Mouse (Mus musculus): ENCODE data around the gene Fyco1. TPM values are rescaled to one million over a fixed set of nuclear protein-coding genes. Genes with fewer than 3 reads are reported as not detected.
"Not testable (repeated sequence)": the region's sequence is repeated elsewhere in the genome, so short reads cannot be mapped to it uniquely, and the experiment has no call there.

Gene Fyco1
- polyA plus RNA-seq, 1 experiment from 2014 or later, result 11.4 TPM

DNA sequence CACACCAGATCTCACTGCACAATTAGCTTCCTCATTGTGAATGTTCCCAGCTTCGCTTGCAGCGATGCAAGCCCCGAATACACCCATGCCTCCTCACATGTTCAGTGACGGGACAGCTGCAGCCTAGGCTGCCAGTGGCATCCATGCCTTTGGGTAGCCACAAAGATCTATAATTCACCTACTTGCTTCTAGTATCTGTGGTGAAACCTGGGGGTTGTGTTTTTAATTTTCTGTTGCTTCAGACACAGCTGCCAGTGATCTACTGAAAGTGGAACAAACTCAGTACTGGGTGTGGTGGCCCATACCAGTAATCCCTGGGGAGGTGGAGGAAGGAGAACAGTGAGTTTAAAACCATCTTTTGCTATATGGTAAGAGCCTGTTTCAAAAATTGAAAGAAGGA lies 88.8 kb downstream of the Fyco1 start:
- no peaks in the 10 kb centered on the region for H3K4me1 ChIP-seq (ENCODE audit: control insufficient read depth, insufficient read depth, low read length)
- no peak overlapping the region for H3K9ac ChIP-seq (ENCODE audit: low read depth, low read length)
- ATAC-seq, result no peak
- no peaks in the 10 kb centered on the region for H3K27me3 ChIP-seq (replicated peaks; ENCODE audit: control insufficient read depth, insufficient read depth, low read length)
- H3K36me3 ChIP-seq (ENCODE audit: control insufficient read depth, insufficient read depth, low read length), result no peaks in the 10 kb centered on the region
- no peak overlapping the region for H3K4me3 ChIP-seq (ENCODE audit: low read length)
- H3K4me2 ChIP-seq (ENCODE audit: low read depth, low read length), result no peak overlapping the region
- H3K9me3 ChIP-seq (ENCODE audit: control insufficient read depth, low read length), result no peaks in the 10 kb centered on the region
- WGBS, result 90% methylated on average over 4 of the region's 4 CpGs
- no peak overlapping the region for H3K27ac ChIP-seq (ENCODE audit: low read length)

DNA sequence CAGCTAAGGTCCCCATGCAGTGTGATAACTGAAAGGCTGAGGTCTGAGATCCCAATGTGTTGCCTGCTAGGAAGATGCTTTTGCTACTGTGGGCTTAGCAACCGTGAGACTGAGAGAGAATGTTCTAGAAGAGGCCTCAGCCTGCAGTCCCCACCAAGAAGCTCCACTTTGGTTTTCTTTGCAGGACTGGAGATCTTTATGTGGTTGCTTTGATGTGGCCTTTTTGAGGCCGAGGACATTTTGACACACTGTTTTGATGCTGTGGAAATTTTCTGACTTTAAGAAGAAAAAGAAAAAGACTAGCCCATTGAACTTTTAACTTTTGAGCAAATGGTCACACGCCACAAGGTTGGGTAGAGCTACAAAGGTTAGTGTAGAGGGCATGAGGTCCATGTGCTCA lies 90.9 kb downstream of the Fyco1 start:
- H3K27ac ChIP-seq (ENCODE audit: low read length), result no peak overlapping the region
- H3K4me2 ChIP-seq (ENCODE audit: low read depth, low read length), result no peak overlapping the region
- H3K27me3 ChIP-seq (replicated peaks; ENCODE audit: control insufficient read depth, insufficient read depth, low read length), result no peaks in the 10 kb centered on the region
- WGBS, result 84% methylated on average over 3 of the region's 3 CpGs
- no peaks in the 10 kb centered on the region for H3K4me1 ChIP-seq (ENCODE audit: control insufficient read depth, insufficient read depth, low read length)
- no peaks in the 10 kb centered on the region for H3K36me3 ChIP-seq (ENCODE audit: control insufficient read depth, insufficient read depth, low read length)
- H3K9ac ChIP-seq (ENCODE audit: low read depth, low read length), result no peak overlapping the region
- H3K9me3 ChIP-seq (ENCODE audit: control insufficient read depth, low read length), result no peaks in the 10 kb centered on the region
- H3K4me3 ChIP-seq (ENCODE audit: low read length), result no peak overlapping the region
- ATAC-seq, result no peak

DNA sequence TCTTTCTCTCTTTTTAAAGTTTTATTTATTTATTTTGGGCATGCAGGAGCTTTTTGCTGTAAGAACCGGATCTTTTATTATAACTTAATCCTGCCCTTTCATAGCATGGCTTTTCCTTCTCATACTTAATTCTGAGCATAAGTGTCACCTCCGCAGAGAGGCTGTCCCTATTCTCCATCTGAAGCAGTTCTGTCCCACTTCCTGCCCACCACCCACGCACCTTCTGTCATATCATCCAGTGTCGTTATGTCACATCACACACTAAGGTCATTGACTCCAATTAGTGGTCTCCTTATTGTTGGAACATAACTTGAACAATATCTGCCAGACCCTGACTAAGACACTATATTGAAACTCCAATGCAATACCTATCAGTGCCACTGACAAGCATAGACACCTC lies 93.1 kb downstream of the Fyco1 start:
- Histone ChIP-seq H3K27ac (ENCODE audit: low read length) (no peak overlapping the region), H3K4me2 (ENCODE audit: low read depth, low read length) (no peak overlapping the region), H3K4me3 (ENCODE audit: low read length) (no peak overlapping the region), H3K36me3 (ENCODE audit: control insufficient read depth, insufficient read depth, low read length) (no peaks in the 10 kb centered on the region), H3K27me3 (replicated peaks; ENCODE audit: control insufficient read depth, insufficient read depth, low read length) (no peaks in the 10 kb centered on the region), H3K9ac (ENCODE audit: low read depth, low read length) (no peak overlapping the region), H3K4me1 (ENCODE audit: control insufficient read depth, insufficient read depth, low read length) (no peaks in the 10 kb centered on the region), H3K9me3 (ENCODE audit: control insufficient read depth, low read length) (no peaks in the 10 kb centered on the region)
- WGBS, result 78% methylated on average over 4 of the region's 4 CpGs
- no peak for ATAC-seq

DNA sequence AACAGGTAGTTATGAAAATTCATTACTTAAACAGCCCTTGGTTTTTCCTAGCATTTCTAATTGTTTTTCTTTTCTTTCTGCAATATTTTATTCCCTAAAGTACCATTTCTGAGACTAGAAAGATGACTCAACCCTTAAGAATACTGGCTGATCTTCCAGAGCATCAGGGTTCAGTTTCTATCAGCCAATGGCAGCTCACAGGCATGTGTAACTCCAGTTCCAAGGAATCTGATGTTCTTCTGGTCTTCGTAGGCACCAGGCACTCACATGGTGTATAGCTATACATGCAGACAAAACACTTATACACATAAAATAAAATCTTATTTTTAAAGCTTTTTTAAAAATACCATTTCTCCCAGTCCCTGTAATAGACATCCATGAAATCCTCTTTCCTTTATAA lies 93.5 kb downstream of the Fyco1 start:
- Histone ChIP-seq H3K27ac (ENCODE audit: low read length) (no peak overlapping the region), H3K4me2 (ENCODE audit: low read depth, low read length) (no peak overlapping the region), H3K36me3 (ENCODE audit: control insufficient read depth, insufficient read depth, low read length) (no peaks in the 10 kb centered on the region), H3K9me3 (ENCODE audit: control insufficient read depth, low read length) (no peaks in the 10 kb centered on the region), H3K27me3 (replicated peaks; ENCODE audit: control insufficient read depth, insufficient read depth, low read length) (no peaks in the 10 kb centered on the region), H3K4me3 (ENCODE audit: low read length) (no peak overlapping the region), H3K4me1 (ENCODE audit: control insufficient read depth, insufficient read depth, low read length) (no peaks in the 10 kb centered on the region), H3K9ac (ENCODE audit: low read depth, low read length) (no peak overlapping the region)
- 68% methylated on average over 1 of the region's 1 CpGs for WGBS
- ATAC-seq, result no peak

GRCm38 (mm10) chr9:123757326-123757725 lies 94.4 kb downstream of the Fyco1 start:
- Histone ChIP-seq H3K27me3 (replicated peaks; ENCODE audit: control insufficient read depth, insufficient read depth, low read length) (no peaks in the 10 kb centered on the region), H3K36me3 (ENCODE audit: control insufficient read depth, insufficient read depth, low read length) (no peaks in the 10 kb centered on the region), H3K4me2 (ENCODE audit: low read depth, low read length) (no peak overlapping the region), H3K27ac (ENCODE audit: low read length) (no peak overlapping the region), H3K4me3 (ENCODE audit: low read length) (no peak overlapping the region), H3K9me3 (ENCODE audit: control insufficient read depth, low read length) (no peaks in the 10 kb centered on the region), H3K9ac (ENCODE audit: low read depth, low read length) (no peak overlapping the region), H3K4me1 (ENCODE audit: control insufficient read depth, insufficient read depth, low read length) (no peaks in the 10 kb centered on the region)
- ATAC-seq, result no peak
- WGBS, result 57% methylated on average over 2 of the region's 2 CpGs

GRCm38 (mm10) chr9:123756752-123757151 lies 94.9 kb downstream of the Fyco1 start:
- Histone ChIP-seq H3K4me3 (ENCODE audit: low read length) (no peak overlapping the region), H3K36me3 (ENCODE audit: control insufficient read depth, insufficient read depth, low read length) (no peaks in the 10 kb centered on the region), H3K9me3 (ENCODE audit: control insufficient read depth, low read length) (no peaks in the 10 kb centered on the region), H3K27me3 (replicated peaks; ENCODE audit: control insufficient read depth, insufficient read depth, low read length) (no peaks in the 10 kb centered on the region), H3K27ac (ENCODE audit: low read length) (no peak overlapping the region), H3K4me1 (ENCODE audit: control insufficient read depth, insufficient read depth, low read length) (no peaks in the 10 kb centered on the region), H3K4me2 (ENCODE audit: low read depth, low read length) (no peak overlapping the region), H3K9ac (ENCODE audit: low read depth, low read length) (no peak overlapping the region)
- 81% methylated on average over 3 of the region's 3 CpGs for WGBS
- ATAC-seq, result no peak

DNA sequence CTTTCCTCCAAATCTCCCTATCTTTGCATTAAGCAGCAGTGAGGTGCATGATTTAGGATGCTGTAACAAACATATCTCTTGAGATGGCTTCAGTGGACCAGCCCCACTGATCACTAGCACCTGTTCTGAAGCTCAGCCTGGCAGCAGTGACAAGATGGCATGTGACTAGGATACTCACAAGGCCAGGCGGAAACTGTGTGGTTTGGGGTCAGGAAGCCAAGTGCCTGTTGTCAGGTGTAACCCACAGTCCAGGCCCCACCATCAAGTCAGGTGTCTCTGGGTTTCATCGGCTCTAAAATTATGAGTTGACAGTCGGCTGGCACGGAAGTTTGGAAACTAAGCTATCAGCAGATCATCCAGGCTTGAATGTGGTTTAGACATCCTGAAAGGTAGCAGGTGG lies 97.4 kb downstream of the Fyco1 start:
- H3K4me3 ChIP-seq (ENCODE audit: low read length), result no peak overlapping the region
- H3K27me3 ChIP-seq (replicated peaks; ENCODE audit: control insufficient read depth, insufficient read depth, low read length), result no peaks in the 10 kb centered on the region
- H3K9me3 ChIP-seq (ENCODE audit: control insufficient read depth, low read length), result no peaks in the 10 kb centered on the region
- ATAC-seq, result no peak
- H3K4me2 ChIP-seq (ENCODE audit: low read depth, low read length), result no peak overlapping the region
- no peak overlapping the region for H3K27ac ChIP-seq (ENCODE audit: low read length)
- no peaks in the 10 kb centered on the region for H3K4me1 ChIP-seq (ENCODE audit: control insufficient read depth, insufficient read depth, low read length)
- no peaks in the 10 kb centered on the region for H3K36me3 ChIP-seq (ENCODE audit: control insufficient read depth, insufficient read depth, low read length)
- WGBS, result 87% methylated on average over 4 of the region's 4 CpGs
- H3K9ac ChIP-seq (ENCODE audit: low read depth, low read length), result no peak overlapping the region

- H3K27ac ChIP-seq (ENCODE audit: low read length); H3K9me3 ChIP-seq (ENCODE audit: control insufficient read depth, low read length); H3K9ac ChIP-seq (ENCODE audit: low read depth, low read length); H3K4me2 ChIP-seq (ENCODE audit: low read depth, low read length); H3K4me3 ChIP-seq (ENCODE audit: low read length); ATAC-seq; H3K27me3 ChIP-seq (replicated peaks; ENCODE audit: control insufficient read depth, insufficient read depth, low read length); H3K4me1 ChIP-seq (ENCODE audit: control insufficient read depth, insufficient read depth, low read length); H3K36me3 ChIP-seq (ENCODE audit: control insufficient read depth, insufficient read depth, low read length): not testable (repeated sequence)
- 91% methylated on average over 7 of the region's 8 CpGs for WGBS
Measured at GRCm38 (mm10) chr9:123749687-123750086, 102.0 kb downstream of the Fyco1 start.

DNA sequence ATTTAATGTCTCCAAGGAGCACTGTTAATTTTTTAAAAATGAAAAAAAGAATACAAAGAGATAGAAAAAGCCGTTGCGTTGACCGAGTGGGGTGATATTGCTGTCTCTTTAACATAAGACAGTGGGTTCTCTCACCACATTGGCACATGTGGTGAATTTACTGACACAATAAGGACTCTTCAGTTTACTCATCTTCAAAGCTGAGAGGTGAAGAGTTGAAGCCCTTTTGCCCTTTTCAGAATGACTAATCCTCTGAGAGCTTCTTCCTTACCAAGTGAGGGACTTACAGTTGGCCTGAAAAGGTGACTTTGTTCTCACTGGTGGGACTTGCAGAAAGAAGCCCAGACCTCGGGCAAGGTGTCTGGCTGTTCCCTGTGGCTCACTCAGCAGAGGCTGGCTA lies 110.9 kb downstream of the Fyco1 start:
- no peaks in the 10 kb centered on the region for H3K36me3 ChIP-seq (ENCODE audit: control insufficient read depth, insufficient read depth, low read length)
- no peak overlapping the region for H3K4me3 ChIP-seq (ENCODE audit: low read length)
- no peak overlapping the region for H3K9ac ChIP-seq (ENCODE audit: low read depth, low read length)
- WGBS, result 81% methylated on average over 4 of the region's 4 CpGs
- H3K27ac ChIP-seq (ENCODE audit: low read length), result no peak overlapping the region
- no peaks in the 10 kb centered on the region for H3K27me3 ChIP-seq (replicated peaks; ENCODE audit: control insufficient read depth, insufficient read depth, low read length)
- no peak for ATAC-seq
- H3K4me2 ChIP-seq (ENCODE audit: low read depth, low read length), result no peak overlapping the region
- no peaks in the 10 kb centered on the region for H3K4me1 ChIP-seq (ENCODE audit: control insufficient read depth, insufficient read depth, low read length)
- H3K9me3 ChIP-seq (ENCODE audit: control insufficient read depth, low read length), result no peaks in the 10 kb centered on the region

Measured in intestine, embryonic 16.5 days (tissue).